Mouse (Mus musculus) brain, embryonic 14.5 days (tissue): ENCODE data around the gene Fcgr4.

ENCODE experiments used
- CTCF ChIP-seq: fragments of 200-500 bp; IDR thresholded peaks from 2 replicates; pipeline ENCODE4 v1.5.1; 2012; ENCODE audit warnings: inconsistent platforms, mild to moderate bottlenecking, moderate library complexity, borderline replicate concordance; ENCODE audit not compliant: insufficient read depth, insufficient read length; ENCODE audit errors: extremely low read depth
- POLR2A ChIP-seq: fragments of 200-500 bp; IDR thresholded peaks from 2 replicates; pipeline ENCODE4 v1.6.1; 2012; ENCODE audit warnings: mild to moderate bottlenecking, inconsistent platforms, borderline replicate concordance; ENCODE audit not compliant: poor library complexity, insufficient read depth, insufficient read length, severe bottlenecking; ENCODE audit errors: extremely low read depth

GRCm38 (mm10) chr1:170983066-170983465, 35.7 kb upstream of the Fcgr4 start:
- TF ChIP-seq POLR2A: no peak
- TF ChIP-seq CTCF: no peak
